Mouse (Mus musculus) kidney, adult 8-10 months (tissue): ENCODE data around the gene Tnfrsf23.
A peak's percentile ranks its signal among the peaks of the same experiment; 100 is the strongest.
"Not testable (repeated sequence)": the region's sequence is repeated elsewhere in the genome, so short reads cannot be mapped to it uniquely, and the experiment has no call there.

Experiments
- DNase-seq, 2 experiments: peaks; one replicate each; pipeline ENCODE4 v3.0.0; 2022

Gene Tnfrsf23

DNA sequence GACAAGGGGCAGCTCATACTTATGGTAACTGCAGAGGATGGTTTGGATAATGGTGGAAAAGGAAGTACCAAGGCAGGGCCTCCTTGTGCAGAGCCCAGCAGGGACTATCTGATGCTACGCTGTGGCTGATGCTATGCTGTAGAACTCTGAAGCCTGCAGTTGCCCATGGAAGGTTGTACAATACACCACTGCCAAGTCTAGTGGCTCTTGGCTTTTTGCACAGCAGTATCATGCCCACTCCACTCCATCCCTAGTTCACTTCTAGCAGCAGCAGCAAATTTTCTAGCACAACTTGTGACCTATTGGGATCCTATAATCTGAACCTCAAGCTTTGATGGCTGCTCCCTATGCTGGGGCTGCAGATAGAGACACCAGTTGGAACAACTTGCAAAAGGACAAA lies 4.1 kb downstream of the Tnfrsf23 start:
- DNase-seq: no peak

GRCm38 (mm10) chr7:143680836-143681235 lies 4.8 kb downstream of the Tnfrsf23 start:
- not testable (repeated sequence) for DNase-seq

DNA sequence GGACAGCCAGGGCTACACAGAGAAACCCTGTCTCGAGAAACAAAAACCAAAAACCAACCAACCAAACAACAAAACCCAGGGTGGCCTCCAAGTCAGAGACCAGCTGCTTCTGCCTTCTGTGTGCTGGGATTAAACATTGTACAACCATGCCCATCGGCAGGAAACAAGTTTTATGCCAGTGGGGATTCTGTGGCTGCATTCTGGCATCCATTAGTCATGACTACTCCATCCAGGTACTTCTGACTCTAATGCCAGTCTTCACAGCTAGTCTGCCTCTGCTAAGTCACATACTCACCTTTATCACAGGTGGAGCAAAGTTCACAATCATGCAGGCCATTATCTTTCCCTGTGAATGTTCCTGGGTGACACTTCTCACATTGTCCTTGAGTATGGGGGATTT lies 6.0 kb downstream of the Tnfrsf23 start:
- DNase-seq: peak in 1 of 2 experiments; percentile 0

DNA sequence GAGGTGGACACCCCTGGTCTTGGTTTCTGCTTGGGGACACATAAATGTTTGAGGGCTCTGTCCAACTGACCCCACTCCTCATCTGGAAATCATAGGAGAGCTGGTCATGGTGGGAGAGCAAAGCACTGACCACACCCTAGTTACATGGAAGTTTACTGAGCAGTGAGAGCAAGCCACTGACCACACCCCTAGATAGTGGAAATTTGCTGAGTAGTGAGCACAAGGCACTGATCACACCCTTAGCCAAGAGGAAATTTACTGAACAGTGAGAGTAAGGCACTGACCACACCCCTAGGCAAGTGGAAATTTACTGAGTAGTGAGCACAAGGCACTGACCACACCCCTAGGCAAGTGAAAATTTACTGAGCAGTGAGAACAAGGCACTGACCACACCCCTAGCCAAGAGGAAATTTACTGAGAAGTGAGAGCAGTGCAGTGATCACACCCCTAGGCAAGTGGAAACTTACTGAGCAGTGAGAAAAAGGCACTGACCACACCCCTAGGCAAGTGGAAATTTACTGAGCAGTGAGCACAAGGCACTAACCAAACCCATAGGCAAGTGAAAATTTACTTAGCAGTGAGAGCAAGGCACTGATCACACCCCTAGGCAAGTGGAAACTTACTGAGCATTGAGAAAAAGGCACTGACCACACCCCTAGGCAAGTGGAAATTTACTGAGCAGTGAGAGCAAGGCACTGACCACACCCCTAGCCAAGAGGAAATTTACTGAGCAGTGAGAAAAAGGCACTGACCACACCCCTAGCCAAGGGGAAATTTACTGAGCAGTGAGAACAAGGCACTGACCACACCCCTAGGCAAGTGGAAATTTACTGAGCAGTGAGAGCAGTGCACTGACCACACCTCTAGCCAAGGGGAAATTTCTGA lies 19.0 kb downstream of the Tnfrsf23 start:
- DNase-seq: no peak

DNA sequence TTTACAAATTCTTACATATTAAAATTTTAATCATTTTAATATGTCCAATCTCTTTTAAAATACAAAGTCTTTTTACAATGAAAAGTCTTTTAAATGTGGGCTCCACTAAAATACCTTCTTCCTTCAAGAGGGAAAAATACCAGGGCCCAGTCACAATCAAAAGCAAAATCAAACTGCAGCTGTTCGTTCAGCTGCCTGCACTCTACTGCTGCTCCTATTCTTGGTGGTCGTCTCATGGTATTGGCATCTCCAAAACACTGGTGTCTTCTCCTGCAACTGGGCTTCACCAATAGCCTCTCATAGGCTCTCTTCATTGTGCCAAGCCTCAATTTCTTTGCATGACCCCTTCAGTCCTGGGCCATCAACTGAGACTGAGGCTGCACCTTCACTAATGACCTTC lies 22.2 kb downstream of the Tnfrsf23 start:
- no peak for DNase-seq

DNA sequence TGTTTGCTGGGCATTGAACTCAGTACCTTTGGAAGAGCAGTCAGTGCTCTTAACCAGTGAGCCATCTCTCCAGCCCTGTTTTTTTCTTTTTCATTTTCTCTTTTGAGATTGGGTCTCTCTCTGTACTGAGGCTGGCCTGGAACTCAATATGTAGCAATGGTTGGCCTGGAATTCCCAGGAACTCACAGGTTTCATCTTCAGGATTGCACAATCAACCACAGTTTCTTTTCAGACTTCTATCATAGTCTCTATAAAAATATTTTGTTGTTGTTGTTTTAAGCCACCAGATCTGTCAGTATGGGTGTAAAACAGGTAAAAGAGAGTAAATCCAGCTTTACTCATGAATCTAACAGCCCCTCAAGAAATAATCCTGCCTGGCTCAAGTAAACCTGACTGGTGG lies 24.9 kb downstream of the Tnfrsf23 start:
- no peak for DNase-seq

DNA sequence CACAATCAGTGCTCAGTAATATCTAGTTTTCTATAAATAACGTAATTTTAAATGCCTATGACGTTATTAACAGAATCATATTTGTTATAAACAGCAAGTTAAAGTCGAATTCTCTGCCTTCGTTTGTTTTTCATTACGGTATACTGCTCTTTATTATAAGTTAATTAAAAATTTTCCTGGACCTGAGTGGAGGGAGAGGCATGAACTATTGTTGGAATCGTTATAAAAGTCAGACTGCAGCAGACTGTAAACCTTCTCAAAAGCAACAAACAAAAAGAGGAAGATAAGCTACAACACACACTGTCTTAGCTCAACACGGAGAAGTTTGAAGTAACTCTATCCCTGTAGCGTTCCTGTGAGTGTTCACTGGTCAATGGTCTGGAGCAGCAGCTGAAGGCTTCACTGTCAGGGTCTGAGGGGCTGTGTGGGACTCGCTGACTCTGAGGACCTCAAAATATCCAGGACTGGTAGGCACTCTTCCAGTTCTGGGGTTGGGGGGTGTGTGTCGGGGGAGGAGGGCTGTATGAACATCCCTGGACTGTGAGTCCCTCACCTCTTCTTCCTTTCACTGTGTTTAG lies 35.8 kb downstream of the Tnfrsf23 start:
- not testable (repeated sequence) for DNase-seq

DNA sequence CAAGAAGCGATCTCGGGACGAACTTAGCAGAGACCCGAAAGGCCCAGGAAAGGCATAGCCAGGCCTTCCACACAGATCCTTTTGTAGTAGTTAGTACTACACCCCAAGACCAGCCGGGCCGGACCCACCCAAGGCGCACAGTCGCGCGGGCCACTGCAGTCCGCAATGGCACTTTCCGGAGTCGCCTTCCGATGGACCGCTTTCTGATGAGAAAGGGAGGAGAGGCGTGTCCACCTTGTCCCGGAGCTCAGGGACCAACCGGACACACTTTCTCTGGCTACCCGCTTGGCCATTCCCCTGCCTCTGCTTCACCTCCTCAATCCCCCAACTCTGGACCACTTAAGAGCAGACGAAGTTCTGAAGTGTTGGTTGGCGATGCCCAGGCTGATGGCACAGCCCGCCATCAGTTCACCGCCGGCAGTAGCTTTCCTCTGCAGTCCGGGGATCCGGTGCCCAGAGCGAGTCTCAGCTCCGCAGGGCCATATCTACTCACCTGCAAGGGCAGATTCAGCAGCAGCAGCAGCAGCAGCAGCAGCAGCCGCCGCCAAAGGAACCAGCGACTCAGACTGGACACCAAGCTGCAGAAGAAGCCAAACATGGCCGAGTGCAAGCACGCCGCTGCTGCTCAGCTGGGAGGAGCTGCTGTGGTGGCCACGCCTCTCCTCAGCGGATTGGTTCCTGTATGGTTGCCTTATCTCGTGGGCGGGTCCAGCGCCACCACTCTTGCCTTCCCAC lies 36.5 kb downstream of the Tnfrsf23 start, which contains the start of gene Tnfrsf22:
Gene Tnfrsf22 (minus strand): TSS at position 628 of the 735 bp plus-strand sequence.
- peak; percentile 74 to 81 for DNase-seq

DNA sequence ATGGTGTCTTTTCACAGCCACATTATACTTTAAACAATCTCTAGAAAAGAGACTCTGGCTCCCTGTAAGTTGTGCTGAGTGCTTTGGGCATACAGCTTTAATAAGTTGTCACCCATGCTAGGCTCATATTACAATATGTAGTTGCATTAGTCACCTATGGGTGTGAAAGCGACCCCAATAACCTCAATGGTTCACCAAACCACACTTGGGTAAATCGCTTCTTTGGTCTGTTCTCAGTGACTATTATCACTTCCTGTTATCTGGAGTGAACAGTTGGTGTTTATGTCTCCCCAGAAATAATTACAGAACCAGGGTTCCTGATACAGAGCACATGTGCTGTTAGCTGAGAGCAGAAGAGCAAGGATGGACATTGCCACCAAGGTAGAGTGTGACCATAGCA lies 41.7 kb downstream of the Tnfrsf23 start:
- DNase-seq: not testable (repeated sequence)

DNA sequence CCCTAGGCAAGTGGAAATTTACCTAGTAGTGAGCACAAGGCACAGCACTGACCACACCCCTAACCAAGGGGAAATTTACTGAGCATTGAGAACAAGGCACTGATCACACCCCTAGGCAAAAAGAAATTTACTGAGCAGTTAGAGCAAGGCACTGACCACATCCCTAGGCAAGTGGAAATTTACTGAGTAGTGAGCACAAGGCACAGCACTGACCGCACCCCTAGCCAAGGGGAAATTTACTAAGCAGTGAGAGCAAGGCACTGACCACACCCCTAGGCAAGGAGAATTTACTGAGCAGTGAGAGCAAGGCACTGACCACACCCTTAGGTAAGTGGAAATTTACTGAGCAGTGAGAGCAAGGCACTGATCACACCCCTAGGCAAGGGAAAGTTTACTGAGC lies 49.0 kb downstream of the Tnfrsf23 start:
- DNase-seq: no peak

DNA sequence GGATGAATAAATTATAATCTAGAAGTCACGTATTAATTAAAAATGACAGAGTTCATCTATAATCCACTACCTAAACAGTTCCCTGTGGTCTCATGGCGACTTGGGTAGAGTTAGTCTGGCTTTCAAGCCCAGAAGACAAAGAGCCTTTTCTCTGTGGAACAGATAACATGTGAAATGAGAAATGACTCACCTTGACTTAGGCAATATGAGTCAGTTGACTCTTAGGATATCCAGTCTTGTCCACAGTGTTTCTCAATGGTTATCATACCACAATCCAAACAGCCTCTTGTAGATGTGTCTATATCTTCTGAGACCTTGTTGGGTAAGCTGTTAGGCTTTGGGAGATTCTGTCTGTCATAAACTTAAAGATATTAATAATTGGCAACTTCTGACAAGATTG lies 54.2 kb downstream of the Tnfrsf23 start:
- no peak for DNase-seq

- no peak for DNase-seq
Measured at GRCm38 (mm10) chr7:143629501-143629900, 56.2 kb downstream of the Tnfrsf23 start.

DNA sequence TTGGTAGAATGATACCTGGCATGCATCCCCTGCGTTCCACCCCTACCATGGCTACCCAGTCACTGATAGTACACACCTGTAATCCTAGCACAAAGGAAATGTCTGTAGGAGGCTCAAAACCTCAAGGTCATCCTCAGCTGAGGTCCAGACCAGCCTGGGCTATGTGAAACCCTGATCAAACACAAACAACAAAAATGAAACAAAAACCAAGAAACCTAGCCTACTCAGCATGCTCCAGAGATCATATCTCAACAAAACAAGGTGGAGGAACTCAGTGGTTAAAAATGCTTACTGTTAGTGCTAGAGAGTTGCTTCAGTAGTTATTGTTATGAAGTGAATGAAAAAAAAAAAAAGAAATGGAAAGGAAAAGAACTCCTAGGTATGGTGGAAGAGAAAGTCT lies 57.1 kb downstream of the Tnfrsf23 start, which contains the start of gene Tnfrsf26:
Gene Tnfrsf26 (minus strand): TSS at position 183 of the 400 bp plus-strand sequence.
- DNase-seq: no peak

DNA sequence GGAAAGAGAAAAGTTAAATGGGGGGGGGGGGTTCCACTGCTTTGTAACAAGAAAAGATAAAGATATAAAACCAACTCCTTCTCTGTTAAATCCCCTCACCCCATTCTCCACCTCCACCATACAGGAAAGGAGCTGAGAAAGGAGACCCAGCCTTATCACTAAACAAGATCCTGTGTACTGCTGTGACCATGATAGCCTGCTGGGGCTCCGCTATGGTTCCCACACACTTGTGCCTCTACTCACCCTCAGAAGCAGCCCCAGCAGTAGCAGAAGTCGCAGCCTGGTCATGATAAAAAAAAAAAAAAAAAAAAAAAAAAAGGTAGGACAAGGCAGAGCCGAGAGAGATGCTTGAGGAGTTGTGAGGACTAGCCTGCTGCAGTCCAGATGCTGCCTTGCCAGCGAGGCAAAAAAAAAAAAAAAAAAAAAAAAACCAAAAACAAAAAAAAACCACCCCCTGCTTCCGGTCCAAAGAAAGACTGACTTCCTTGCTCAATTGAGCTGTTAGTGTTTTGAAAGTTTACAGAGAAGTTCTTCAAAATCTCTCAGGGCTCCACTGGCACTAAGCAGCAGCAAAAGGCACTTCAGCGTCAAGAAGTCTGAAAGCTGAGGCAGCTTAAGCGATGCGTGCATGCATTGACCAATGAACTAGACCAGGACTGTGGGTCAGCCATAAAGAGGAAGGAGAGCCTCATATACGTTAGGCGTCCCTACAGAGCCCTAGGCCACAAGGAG lies 58.0 kb downstream of the Tnfrsf23 start:
- no peak for DNase-seq

DNA sequence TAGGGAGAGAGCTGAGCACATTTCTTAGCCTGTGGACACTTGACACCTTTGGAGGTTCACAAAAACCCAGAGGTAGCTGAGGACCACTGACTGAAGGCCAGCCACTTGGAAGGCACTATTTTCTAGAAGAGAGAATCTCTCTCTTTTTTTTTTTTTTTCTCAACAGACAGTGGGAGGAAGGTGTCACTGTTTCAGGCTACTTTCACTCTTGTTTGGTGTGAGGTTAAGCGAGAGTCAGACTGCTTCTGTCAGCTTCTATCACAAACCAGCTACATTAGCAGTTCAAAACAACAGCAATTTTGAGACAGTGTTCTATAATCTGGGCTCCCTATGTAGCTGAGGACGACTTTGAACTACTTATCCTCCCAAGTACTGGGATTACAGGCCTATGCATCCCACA lies 59.5 kb downstream of the Tnfrsf23 start:
- no peak for DNase-seq

DNA sequence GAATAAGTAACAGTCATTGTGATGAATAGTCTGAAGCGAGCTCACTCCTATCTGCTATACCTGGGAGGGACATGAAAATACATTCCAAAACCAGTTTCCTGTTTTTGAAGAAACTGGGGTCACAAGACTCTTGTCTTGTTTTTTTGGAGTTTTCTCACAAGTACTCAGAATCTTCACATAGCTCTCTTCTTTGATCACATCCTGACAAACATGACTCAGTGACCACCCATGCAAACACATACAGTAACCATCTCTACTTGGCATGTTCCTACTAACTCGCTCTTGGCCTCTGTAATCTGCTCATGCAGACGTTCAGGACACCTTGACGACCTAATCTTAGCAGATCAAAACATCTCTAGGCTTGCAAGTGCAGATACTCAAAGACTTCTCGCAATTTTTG lies 60.5 kb downstream of the Tnfrsf23 start:
- DNase-seq: no peak

DNA sequence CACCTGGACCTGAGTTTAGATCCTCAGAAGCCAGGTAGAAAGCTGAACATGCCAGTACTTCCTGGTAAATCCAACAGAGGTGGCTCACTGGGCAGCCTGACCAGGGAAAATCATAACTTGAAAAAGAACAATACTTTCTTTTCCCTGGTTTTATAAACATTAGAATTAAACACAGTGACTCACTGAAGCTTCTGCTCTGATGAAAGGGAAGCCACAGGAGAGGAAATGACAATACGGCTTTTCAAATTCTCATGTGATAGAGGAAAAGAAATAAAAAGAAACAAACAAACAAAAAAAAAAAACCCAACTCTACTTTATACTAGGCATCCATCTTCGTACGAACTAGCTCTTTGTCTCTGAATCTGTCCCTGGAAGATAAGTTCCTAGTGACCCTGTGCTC lies 61.1 kb downstream of the Tnfrsf23 start:
- DNase-seq: no peak

DNA sequence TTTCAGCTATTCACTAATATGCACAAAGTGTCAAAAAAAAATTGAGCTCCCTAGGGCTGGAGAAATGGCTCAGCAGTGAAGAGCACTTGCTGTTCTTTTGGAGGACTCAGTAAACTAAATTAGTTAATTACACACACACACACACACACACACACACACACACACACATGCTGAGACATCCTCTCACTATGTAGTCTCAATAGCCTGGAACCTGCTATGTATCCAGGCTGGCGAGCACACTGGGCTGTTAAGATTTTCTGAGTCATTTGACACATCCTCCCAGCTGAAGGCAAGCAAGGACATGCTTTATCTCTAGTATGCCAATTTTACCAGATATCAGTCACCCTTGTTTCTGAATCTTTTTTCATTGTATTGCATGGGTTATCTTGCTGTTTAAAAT lies 64.7 kb downstream of the Tnfrsf23 start:
- DNase-seq: no peak
